23 mouse cellular contexts compared by ENCODE assay signal in the genomic region with DNA sequence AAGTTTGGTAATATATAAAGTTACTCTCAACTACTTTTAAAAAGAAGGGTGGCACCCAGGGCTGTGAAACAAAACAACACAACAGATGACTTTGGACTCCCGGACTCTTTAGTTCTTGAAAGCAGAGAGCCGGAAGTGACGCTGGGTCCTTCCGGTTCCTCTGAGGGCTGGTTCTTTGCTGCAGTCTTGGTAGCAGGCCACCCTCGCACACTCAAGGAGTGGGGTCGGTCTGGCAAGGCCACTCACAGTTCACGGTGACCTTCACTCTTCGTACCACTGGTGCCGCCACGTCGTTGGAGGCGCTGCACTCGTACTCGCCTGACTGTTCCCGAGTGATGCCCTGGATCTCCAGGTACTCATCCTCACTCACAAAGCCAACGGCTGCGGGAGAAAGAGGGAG.
"Had no signal": no experiment of that assay in that cellular context is flagged by ENCODE, and none has a peak within 500 bp of the region (broad histone marks: within the 10 kb centered on the region; RNA-seq: fewer than 3 reads in every experiment).

No protein-coding gene starts in this region.

- H3K4me3 ChIP-seq: gastrocnemius, adult 2 months; heart, embryonic 13.5 days; heart, embryonic 15.5 days; hindbrain, embryonic 13.5 days; hindbrain, embryonic 15.5 days; kidney, embryonic 15.5 days; limb, embryonic 13.5 days; limb, embryonic 15.5 days had no signal

- H3K9me3 ChIP-seq: heart, embryonic 13.5 days; heart, embryonic 15.5 days; hindbrain, embryonic 13.5 days; hindbrain, embryonic 15.5 days; kidney, embryonic 15.5 days; limb, embryonic 13.5 days; limb, embryonic 15.5 days had no signal

- H3K27me3 ChIP-seq: heart, embryonic 13.5 days; heart, embryonic 15.5 days; hindbrain, embryonic 13.5 days; hindbrain, embryonic 15.5 days; kidney, embryonic 15.5 days; limb, embryonic 13.5 days; limb, embryonic 15.5 days had no signal

- H3K27ac ChIP-seq: gastrocnemius, adult 2 months; heart, embryonic 13.5 days; heart, embryonic 15.5 days; hindbrain, embryonic 13.5 days; hindbrain, embryonic 15.5 days; hindbrain, postnatal 0 days; kidney, embryonic 15.5 days; kidney, postnatal 0 days; limb, embryonic 13.5 days; limb, embryonic 15.5 days had no signal

- H3K36me3 ChIP-seq: heart, embryonic 13.5 days; heart, embryonic 15.5 days; hindbrain, embryonic 13.5 days; hindbrain, embryonic 15.5 days; kidney, embryonic 15.5 days; limb, embryonic 13.5 days; limb, embryonic 15.5 days had no signal

- DNase-seq: gastrocnemius, adult 2 months; gastrocnemius, postnatal 10 days; gastrocnemius, postnatal 36 days; heart, adult 18-20 months; heart, postnatal 14 days; heart, postnatal 36 days; kidney, adult 11 months; kidney, adult 2 months; kidney, adult 9 months; kidney, postnatal 14 days; kidney, postnatal 36 days; layer of hippocampus, adult 9-11 months; layer of hippocampus, postnatal 36 days; left cerebral cortex, postnatal 4 days had no signal

- H3K4me1 ChIP-seq: hindbrain, embryonic 15.5 days; kidney, embryonic 15.5 days; limb, embryonic 13.5 days; limb, embryonic 15.5 days had no signal
